Mouse (Mus musculus) fat pad, adult 2 months (tissue): ENCODE data around the gene Tbc1d30.
A peak's percentile ranks its signal among the peaks of the same experiment; 100 is the strongest.

Source experiments
- DNase-seq: peaks from one replicate; pipeline ENCODE4 v3.0.0-alpha.2; 2011; ENCODE audit warnings: low read depth, low spot score; ENCODE audit errors: extremely low read depth

The Tbc1d30 gene

GRCm38 (mm10) chr10:121351066-121351581 is at the start of gene Tbc1d30:
TSS of gene Tbc1d30 (minus strand) at chr10:121351278.
- DNase-seq = no peak

- no peak for DNase-seq
Measured at GRCm38 (mm10) chr10:121398599-121398998, 47.5 kb upstream of the Tbc1d30 start.

- DNase-seq = no peak
Measured at GRCm38 (mm10) chr10:121395542-121396176, 44.6 kb upstream of the Tbc1d30 start.

- DNase-seq = no peak
Measured at GRCm38 (mm10) chr10:121394789-121395325, 43.8 kb upstream of the Tbc1d30 start.

GRCm38 (mm10) chr10:121394270-121394669 is 43.2 kb upstream of the Tbc1d30 start:
- DNase-seq = no peak

GRCm38 (mm10) chr10:121391901-121392300 is 40.8 kb upstream of the Tbc1d30 start:
- DNase-seq = no peak

- DNase-seq = no peak
Measured at GRCm38 (mm10) chr10:121390602-121391001, 39.5 kb upstream of the Tbc1d30 start.

GRCm38 (mm10) chr10:121386347-121386746 is 35.3 kb upstream of the Tbc1d30 start:
- DNase-seq = no peak

GRCm38 (mm10) chr10:121385695-121386094 is 34.6 kb upstream of the Tbc1d30 start:
- no peak for DNase-seq

- no peak for DNase-seq
Measured at GRCm38 (mm10) chr10:121384710-121385109, 33.6 kb upstream of the Tbc1d30 start.

- DNase-seq = no peak
Measured at GRCm38 (mm10) chr10:121381280-121381679, 30.2 kb upstream of the Tbc1d30 start.

- DNase-seq = no peak
Measured at GRCm38 (mm10) chr10:121379387-121379786, 28.3 kb upstream of the Tbc1d30 start.

- DNase-seq = no peak
Measured at GRCm38 (mm10) chr10:121376530-121377271, 25.6 kb upstream of the Tbc1d30 start.

- no peak for DNase-seq
Measured at GRCm38 (mm10) chr10:121375649-121376493, 24.8 kb upstream of the Tbc1d30 start.

GRCm38 (mm10) chr10:121374693-121375620 is 23.9 kb upstream of the Tbc1d30 start:
- DNase-seq = no peak

- DNase-seq = no peak
Measured at GRCm38 (mm10) chr10:121374013-121374412, 22.9 kb upstream of the Tbc1d30 start.

GRCm38 (mm10) chr10:121370777-121371176 is 19.7 kb upstream of the Tbc1d30 start:
- DNase-seq = no peak

- no peak for DNase-seq
Measured at GRCm38 (mm10) chr10:121368783-121369465, 17.8 kb upstream of the Tbc1d30 start.

GRCm38 (mm10) chr10:121367780-121368179 is 16.7 kb upstream of the Tbc1d30 start:
- peak; percentile 51 for DNase-seq
